Mouse (Mus musculus) heart, postnatal 0 days (tissue): ENCODE data around the gene 1700029I15Rik.

Experiments
- CTCF ChIP-seq: IDR thresholded peaks from 2 replicates; pipeline ENCODE4 v1.5.1; 2016; ENCODE audit warnings: antibody characterized with exemption, control low read depth, low read depth
- EP300 ChIP-seq: IDR thresholded peaks from 2 replicates; pipeline ENCODE4 v1.6.1; 2016; ENCODE audit warnings: antibody characterized with exemption, low read depth

DNA sequence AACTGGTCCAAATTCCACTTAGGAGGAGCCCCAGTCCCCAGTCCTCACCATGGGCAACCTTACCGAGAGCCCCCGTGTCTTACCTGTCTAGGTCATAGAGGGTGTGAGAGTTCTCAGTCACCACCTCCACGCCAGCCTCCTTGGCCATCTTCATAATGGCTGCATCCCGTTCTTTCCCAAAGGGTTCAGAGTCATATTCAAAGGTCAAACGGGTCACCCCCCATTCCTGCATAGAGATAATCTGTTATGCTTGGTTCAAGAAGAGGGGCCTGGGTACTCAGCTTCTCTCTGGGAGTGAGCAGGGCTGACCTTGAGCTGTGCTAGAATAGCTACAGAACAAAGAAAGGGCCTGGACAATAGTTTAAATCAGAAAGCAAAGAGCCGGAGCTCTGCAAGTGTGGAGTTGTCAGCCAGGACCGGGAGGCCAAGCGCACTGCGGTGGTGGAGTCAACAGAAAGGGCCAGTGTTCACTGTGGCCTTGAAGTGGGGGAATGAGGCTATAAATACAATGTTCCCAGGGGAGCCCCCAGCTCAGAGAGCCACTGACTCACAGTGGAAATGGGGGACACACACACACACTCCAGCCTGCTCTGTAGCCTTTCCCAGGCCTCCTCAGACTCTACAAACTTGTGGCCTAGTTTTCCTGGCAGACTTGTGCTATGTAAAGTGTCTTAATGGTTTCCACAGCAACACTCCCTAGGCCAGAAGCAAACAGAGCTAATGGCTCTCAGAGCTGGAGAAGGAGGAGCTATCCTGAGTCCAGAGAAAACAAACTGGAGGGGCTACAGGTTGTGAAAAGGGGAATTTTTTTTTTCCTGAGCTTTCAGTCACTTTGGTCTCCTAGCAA, 42.3 kb downstream of the 1700029I15Rik start:
- TF ChIP-seq CTCF, result no peak
- peak; percentile 22; the same call in 1 of the 2 replicates for TF ChIP-seq EP300
